ENCODE assay signal across 9 mouse cellular contexts in genomic region chr4:131431188-131431587, GRCm38 (mm10).
DNase-seq lines count a peak whose midpoint lies in the region; ATAC-seq and TF ChIP-seq lines count a peak whose summit lies in the region.
"Had no signal": no experiment of that assay in that cellular context is flagged by ENCODE, and none has a peak within 500 bp of the region (broad histone marks: within the 10 kb centered on the region; RNA-seq: fewer than 3 reads in every experiment).

No protein-coding gene starts in this region.

- TF ChIP-seq POLR2A in bone marrow, adult 2 months (IDR thresholded peaks at IDR 0.05; ENCODE audit: borderline replicate concordance, control insufficient read depth, low read depth, low read length) = no peak

- no peak overlapping the region for H3K4me3 ChIP-seq in midbrain, embryonic 10.5 days
- no peak overlapping the region for H3K4me3 ChIP-seq in midbrain, embryonic 15.5 days
- H3K4me3 ChIP-seq in bone marrow, adult 2 months (replicated peaks; ENCODE audit: control insufficient read depth, low read depth, low read length) = no peak overlapping the region
- H3K4me3 ChIP-seq in embryonic facial prominence, embryonic 12.5 days = no peak overlapping the region
- H3K4me3 ChIP-seq in neural tube, embryonic 11.5 days (ENCODE audit: low read depth, low read length) = no peak overlapping the region
- H3K4me3 ChIP-seq: midbrain, embryonic 12.5 days had no signal

- ATAC-seq in midbrain, embryonic 15.5 days (replicated peaks) = no peak; the same call in 1 of the 2 replicates
- 0 out of 2 replicates have a peak, but pooled peaks have one; percentile 45 for ATAC-seq in embryonic facial prominence, embryonic 12.5 days (ENCODE audit: insufficient number of reproducible peaks, insufficient read depth, low FRiP score, low TSS enrichment)
- ATAC-seq in neural tube, embryonic 11.5 days (ENCODE audit: insufficient read depth, low FRiP score, low TSS enrichment) = no peak

- H3K9ac ChIP-seq in midbrain, embryonic 15.5 days = no peak overlapping the region
- H3K9ac ChIP-seq in embryonic facial prominence, embryonic 12.5 days = no peak overlapping the region
- H3K9ac ChIP-seq in neural tube, embryonic 11.5 days (ENCODE audit: low read length) = no peak overlapping the region
- H3K9ac ChIP-seq: midbrain, embryonic 12.5 days had no signal

- DNase-seq in midbrain, embryonic 10.5 days (ENCODE audit: low spot score) = peak; percentile 69
- peak; percentile 78 for DNase-seq in hindlimb bud, embryonic 11.5 days (ENCODE audit: extremely low spot score, low read depth, low spot score)
- peak; percentile 79 to 85 for DNase-seq in left cerebral cortex, postnatal 14 days (ENCODE audit: low spot score in 2 of 2)
- DNase-seq in neural tube, embryonic 11.5 days (ENCODE audit: low spot score) = peak; percentile 84
- DNase-seq in yolk sac, embryonic 10.5 days (ENCODE audit: low spot score) = peak; percentile 31

- intact Hi-C loops in left cerebral cortex, postnatal 14 days (cut with DNase I) = loop anchor here (5.0 kb wide), 4 partner anchors 54 to 469 kb away; no protein-coding TSS in a partner anchor

- TF ChIP-seq CTCF in bone marrow, adult 2 months (IDR thresholded peaks at IDR 0.05; ENCODE audit: control insufficient read depth, insufficient read depth, low read length) = peak; percentile 54

- H3K27me3 ChIP-seq in midbrain, embryonic 10.5 days (ENCODE audit: low read depth, poor library complexity, severe bottlenecking) = peaks cover 8% of the 10 kb centered on the region; the same call in 1 of the 2 replicates
- H3K27me3 ChIP-seq in midbrain, embryonic 15.5 days (replicated peaks) = no peaks in the 10 kb centered on the region
- H3K27me3 ChIP-seq in embryonic facial prominence, embryonic 12.5 days = no peaks in the 10 kb centered on the region
- no peaks in the 10 kb centered on the region for H3K27me3 ChIP-seq in neural tube, embryonic 11.5 days (ENCODE audit: control insufficient read depth, insufficient read depth, low read length)
- H3K27me3 ChIP-seq: midbrain, embryonic 12.5 days had no signal

- no peak overlapping the region for H3K4me2 ChIP-seq in midbrain, embryonic 15.5 days
- H3K4me2 ChIP-seq in embryonic facial prominence, embryonic 12.5 days (replicated peaks) = no peak overlapping the region
- no peak overlapping the region for H3K4me2 ChIP-seq in neural tube, embryonic 11.5 days (ENCODE audit: low read depth)
- H3K4me2 ChIP-seq: midbrain, embryonic 12.5 days had no signal

- H3K9me3 ChIP-seq in midbrain, embryonic 10.5 days (replicated peaks) = no peaks in the 10 kb centered on the region
- H3K9me3 ChIP-seq in midbrain, embryonic 15.5 days = no peaks in the 10 kb centered on the region
- no peaks in the 10 kb centered on the region for H3K9me3 ChIP-seq in embryonic facial prominence, embryonic 12.5 days
- H3K9me3 ChIP-seq in neural tube, embryonic 11.5 days (ENCODE audit: control insufficient read depth, low read length) = no peaks in the 10 kb centered on the region
- H3K9me3 ChIP-seq: midbrain, embryonic 12.5 days had no signal

- H3K27ac ChIP-seq in midbrain, embryonic 10.5 days (replicated peaks) = 0 out of 2 replicates have a peak overlapping the region, but pooled peaks have one; percentile 17
- no peak overlapping the region for H3K27ac ChIP-seq in midbrain, embryonic 15.5 days
- H3K27ac ChIP-seq in bone marrow, adult 2 months (ENCODE audit: control insufficient read depth, insufficient read depth, low read depth, low read length, poor library complexity) = no peak overlapping the region
- H3K27ac ChIP-seq in embryonic facial prominence, embryonic 12.5 days = no peak overlapping the region; the same call in 1 of the 2 replicates
- H3K27ac ChIP-seq in neural tube, embryonic 11.5 days (ENCODE audit: low read depth, low read length) = no peak overlapping the region
- H3K27ac ChIP-seq: midbrain, embryonic 12.5 days had no signal

- 16% methylated on average over 5 of the region's 5 CpGs for WGBS in midbrain, embryonic 10.5 days
- 10% methylated on average over 5 of the region's 5 CpGs for WGBS in midbrain, embryonic 15.5 days
- 4% methylated on average over 5 of the region's 5 CpGs for whole genome bisulfite sequencing in bone marrow, adult 2 months
- WGBS in embryonic facial prominence, embryonic 12.5 days = 5% methylated on average over 5 of the region's 5 CpGs
- 14% methylated on average over 5 of the region's 5 CpGs for WGBS in neural tube, embryonic 11.5 days

- H3K4me1 ChIP-seq in midbrain, embryonic 10.5 days = peaks cover 13% of the 10 kb centered on the region
- H3K4me1 ChIP-seq in midbrain, embryonic 15.5 days = peaks cover 25% of the 10 kb centered on the region
- no peaks in the 10 kb centered on the region for H3K4me1 ChIP-seq in bone marrow, adult 2 months (ENCODE audit: control insufficient read depth, insufficient read depth, low read length)
- peaks cover 6% of the 10 kb centered on the region; the same call in 1 of the 2 replicates for H3K4me1 ChIP-seq in embryonic facial prominence, embryonic 12.5 days
- H3K4me1 ChIP-seq in neural tube, embryonic 11.5 days (ENCODE audit: control insufficient read depth, insufficient read depth, low read length) = 0 out of 2 replicates have a peak, but pooled peaks cover 3% of the 10 kb centered on the region

- H3K36me3 ChIP-seq in midbrain, embryonic 10.5 days = no peaks in the 10 kb centered on the region
- H3K36me3 ChIP-seq in midbrain, embryonic 15.5 days (replicated peaks) = no peaks in the 10 kb centered on the region
- no peaks in the 10 kb centered on the region for H3K36me3 ChIP-seq in embryonic facial prominence, embryonic 12.5 days
- no peaks in the 10 kb centered on the region for H3K36me3 ChIP-seq in neural tube, embryonic 11.5 days (ENCODE audit: control insufficient read depth, insufficient read depth, low read length)
- H3K36me3 ChIP-seq: midbrain, embryonic 12.5 days had no signal

Comparison
In these comparisons a context has a peak if more than half of its experiments do, and no peak if none do; other contexts are left out.
1. DNase-seq: peak in every context shown above with its lines; median percentile 84 in neural tube, embryonic 11.5 days; 82 in left cerebral cortex, postnatal 14 days; 78 in hindlimb bud, embryonic 11.5 days; 69 in midbrain, embryonic 10.5 days; 31 in yolk sac, embryonic 10.5 days.